Mouse (Mus musculus): ENCODE measurements around the gene Ttc28.

- TF ChIP-seq CTCF (IDR thresholded peaks at IDR 0.05) (no peak), EP300 (IDR thresholded peaks at IDR 0.05) (no peak)
Measured at GRCm38 (mm10) chr5:111063991-111064390, 184.4 kb downstream of the Ttc28 start.

Data from lung, postnatal 0 days (tissue).